Mouse (Mus musculus) megakaryocyte, adult 5-6 weeks (primary cell): ENCODE results near the gene Synrg. TPM values are rescaled to one million over a fixed set of nuclear protein-coding genes. Genes with fewer than 3 reads are reported as not detected.

Source experiments
- ATAC-seq: 2 replicates; pipeline ENCODE4 v1.8.0; 2016; ENCODE audit warnings: mild to moderate bottlenecking, inconsistent platforms; ENCODE audit not compliant: poor library complexity, severe bottlenecking
- total RNA-seq, 2 experiments: library from RNA; stranded (forward) in 1 of 2; stranded (reverse) in 1 of 2; fragments of 153-499, 151-499 nt in 1 of 2; fragments of 221-1000, 200-1000 nt in 1 of 2; gene quantifications; 2 replicates each; pipeline versions ENCODE4 v1.2.3 to v1.2.4; 2015 to 2017

Gene Synrg
- total RNA-seq, 2 experiments from 2014 or later, result 20.6 to 27.7 TPM

GRCm38 (mm10) chr11:83979992-83980391, 15.8 kb downstream of the Synrg start:
- no peak for ATAC-seq

- no peak for ATAC-seq
Observed at GRCm38 (mm10) chr11:83981338-83981737, 17.1 kb downstream of the Synrg start.

GRCm38 (mm10) chr11:83991701-83992100, 27.5 kb downstream of the Synrg start:
- ATAC-seq, result no peak

- ATAC-seq, result no peak
Observed at GRCm38 (mm10) chr11:83993428-83993827, 29.2 kb downstream of the Synrg start.

GRCm38 (mm10) chr11:83994481-83994880, 30.3 kb downstream of the Synrg start:
- no peak for ATAC-seq

- no peak for ATAC-seq
Observed at GRCm38 (mm10) chr11:83995535-83995950, 31.3 kb downstream of the Synrg start.

- ATAC-seq, result no peak
Observed at GRCm38 (mm10) chr11:83997171-83997868, 33.1 kb downstream of the Synrg start.

GRCm38 (mm10) chr11:83998993-83999392, 34.8 kb downstream of the Synrg start:
- no peak for ATAC-seq

- ATAC-seq, result no peak
Observed at GRCm38 (mm10) chr11:83999411-83999915, 35.2 kb downstream of the Synrg start.

GRCm38 (mm10) chr11:84001257-84001656, 37.0 kb downstream of the Synrg start:
- ATAC-seq, result no peak

- no peak for ATAC-seq
Observed at GRCm38 (mm10) chr11:84003986-84004385, 39.8 kb downstream of the Synrg start.

- no peak for ATAC-seq
Observed at GRCm38 (mm10) chr11:84009001-84009400, 44.8 kb downstream of the Synrg start.

GRCm38 (mm10) chr11:84010411-84010810, 46.2 kb downstream of the Synrg start:
- ATAC-seq, result no peak

- ATAC-seq, result no peak
Observed at GRCm38 (mm10) chr11:84011050-84011449, 46.8 kb downstream of the Synrg start.

GRCm38 (mm10) chr11:84011576-84011975, 47.3 kb downstream of the Synrg start:
- ATAC-seq, result no peak

- ATAC-seq, result no peak
Observed at GRCm38 (mm10) chr11:84013105-84013504, 48.9 kb downstream of the Synrg start.

- ATAC-seq, result no peak
Observed at GRCm38 (mm10) chr11:84016147-84016809, 52.0 kb downstream of the Synrg start.

- ATAC-seq, result no peak
Observed at GRCm38 (mm10) chr11:84016810-84017508, 52.7 kb downstream of the Synrg start.

- ATAC-seq, result no peak
Observed at GRCm38 (mm10) chr11:84027231-84027630, 63.0 kb downstream of the Synrg start.

GRCm38 (mm10) chr11:84028271-84029028, 64.2 kb downstream of the Synrg start:
- ATAC-seq, result no peak

- ATAC-seq, result peak; percentile 54
Observed at GRCm38 (mm10) chr11:84031971-84032370, 67.7 kb downstream of the Synrg start.
